Mouse (Mus musculus) kidney, postnatal 25 days (tissue): Measurements from ENCODE around the gene Ccl24.

Experiments used
- DNase-seq, 2 experiments: peaks; one replicate each; pipeline ENCODE4 v3.0.0; 2021; ENCODE audit warnings: mixed read lengths in 2 of 2

Gene Ccl24

GRCm38 (mm10) chr5:135544865-135545797, 27.7 kb downstream of the Ccl24 start, which contains the start of gene Hip1:
TSS of gene Hip1 (minus strand) at chr5:135545120.
- peak; percentile 96 to 98 for DNase-seq

DNA sequence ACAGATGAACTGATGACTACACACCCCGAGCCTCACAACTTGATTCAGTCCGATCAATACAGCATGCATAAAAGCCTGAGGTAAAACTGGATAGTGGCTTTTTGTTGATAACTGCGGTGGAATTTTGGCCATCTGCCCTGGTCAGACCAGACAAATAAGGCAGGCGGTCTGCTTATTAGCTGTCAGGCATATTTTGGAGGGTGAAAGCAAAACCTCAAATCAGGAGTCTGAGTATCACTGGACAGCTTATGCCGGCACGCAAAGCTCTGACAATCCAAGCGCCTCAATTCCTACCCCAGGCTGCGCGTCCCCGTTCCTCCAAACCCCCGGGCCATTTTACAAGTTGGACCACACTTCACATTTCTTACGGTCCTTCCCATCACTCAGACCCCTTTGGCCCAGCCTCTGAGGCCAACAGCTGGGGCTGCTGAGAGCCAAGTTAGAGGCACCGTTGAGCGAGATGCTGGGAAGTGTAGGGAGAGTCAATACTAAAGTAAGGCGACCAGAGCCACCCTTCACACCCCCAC, 28.8 kb downstream of the Ccl24 start:
- peak in 1 of 2 experiments; percentile 52 for DNase-seq

DNA sequence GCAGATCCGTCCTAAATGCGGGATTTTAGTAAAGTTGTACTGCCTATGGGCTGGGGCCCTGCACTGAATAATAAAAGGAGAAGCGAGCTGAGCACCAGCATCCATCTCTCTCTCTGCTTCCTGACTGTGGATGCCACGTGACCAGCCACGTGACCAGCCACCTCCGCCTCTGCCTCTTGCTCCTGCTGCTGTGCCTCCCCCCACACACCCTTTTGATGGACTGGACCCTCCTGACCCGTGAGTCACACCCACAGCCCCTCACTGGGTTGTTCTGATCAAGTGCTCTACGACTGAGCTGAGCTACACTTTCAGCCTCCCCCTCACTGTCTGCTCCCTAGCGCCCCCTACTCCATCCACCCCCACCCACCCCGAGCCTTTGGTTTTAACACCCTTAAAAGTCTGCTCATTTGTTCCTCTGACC, 35.0 kb downstream of the Ccl24 start:
- no peak for DNase-seq

DNA sequence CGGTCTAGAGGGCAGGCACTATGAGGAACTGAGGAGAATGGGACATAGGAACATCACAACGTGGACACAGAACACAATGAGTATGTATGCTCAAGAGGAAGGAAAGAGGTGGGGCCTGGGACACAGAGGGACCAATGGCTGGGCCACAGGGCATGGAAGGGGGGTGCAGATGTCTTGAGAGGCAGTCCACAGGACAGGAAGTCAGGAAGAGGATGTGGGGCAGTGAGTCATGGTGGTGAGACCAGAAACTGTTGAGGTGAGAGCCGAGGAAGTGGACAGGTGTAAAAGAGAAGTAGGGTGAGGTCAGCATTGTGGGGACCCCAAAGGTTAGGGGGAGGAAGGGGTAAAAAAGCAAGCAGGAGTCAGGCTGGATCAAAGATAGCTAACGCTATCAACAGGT, 35.5 kb downstream of the Ccl24 start:
- peak; percentile 38 to 70 for DNase-seq

DNA sequence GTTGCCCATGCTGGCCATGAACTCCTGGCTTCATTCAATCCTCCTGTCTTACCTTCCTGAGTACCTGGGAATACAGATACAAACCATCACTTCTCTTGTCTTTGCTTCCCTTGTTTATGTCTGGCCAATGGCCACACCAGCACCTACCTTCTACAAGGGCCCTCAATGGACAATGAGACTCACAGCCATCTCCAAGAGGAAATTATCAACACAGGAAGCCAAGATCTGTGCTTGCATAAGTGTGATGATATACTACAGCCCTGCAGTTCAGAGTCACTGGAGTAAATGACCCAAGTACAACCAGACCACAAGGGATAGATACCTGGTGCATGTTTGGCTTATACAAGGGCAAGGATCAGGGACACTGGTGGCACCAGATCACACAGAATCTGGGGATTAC, 37.0 kb downstream of the Ccl24 start:
- DNase-seq = no peak

- peak; percentile 79 to 90 for DNase-seq
Measured at GRCm38 (mm10) chr5:135533431-135533830, 39.4 kb downstream of the Ccl24 start.

- no peak for DNase-seq
Measured at GRCm38 (mm10) chr5:135531306-135531845, 41.5 kb downstream of the Ccl24 start.

GRCm38 (mm10) chr5:135529964-135530363, 42.9 kb downstream of the Ccl24 start:
- no peak for DNase-seq

DNA sequence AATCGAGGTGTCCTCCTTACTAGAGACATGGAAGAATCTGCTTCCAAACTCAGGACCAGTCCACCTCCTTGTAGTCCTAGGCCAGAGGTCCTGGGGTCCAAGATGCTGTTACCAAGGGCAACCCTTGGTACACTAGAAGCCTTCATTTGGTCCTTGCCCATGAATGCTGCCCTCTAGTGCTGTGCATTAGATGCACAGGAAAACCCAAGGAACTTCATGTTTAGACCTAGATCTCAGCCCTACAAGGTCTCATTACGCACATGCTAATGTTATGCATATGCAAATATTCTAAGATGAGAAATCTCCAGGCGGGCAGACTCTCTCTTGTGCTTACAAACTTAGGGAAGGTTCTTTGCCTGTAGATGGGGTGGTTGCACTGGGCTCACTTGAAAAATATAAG, 43.5 kb downstream of the Ccl24 start:
- no peak for DNase-seq

DNA sequence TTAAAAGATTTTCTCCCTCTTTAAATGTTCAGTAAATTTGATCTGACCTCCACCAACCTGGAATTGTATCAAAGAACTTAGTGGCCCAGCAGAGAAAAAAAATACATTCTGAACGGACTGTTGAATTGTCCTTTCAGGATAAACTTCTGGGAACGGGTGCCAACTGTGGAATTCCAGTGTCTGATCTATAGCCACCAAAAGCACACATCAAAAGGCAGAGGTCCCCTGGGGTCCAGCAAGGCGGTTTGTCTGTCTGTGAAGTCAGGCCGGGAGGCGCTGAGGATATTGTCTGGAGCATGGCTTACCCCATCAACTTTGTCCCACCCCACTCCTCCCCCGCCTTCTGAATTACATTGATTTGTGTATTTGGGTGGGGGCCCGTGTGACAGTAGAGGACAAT, 44.9 kb downstream of the Ccl24 start:
- peak in 1 of 2 experiments; percentile 12 for DNase-seq

- DNase-seq = peak in 1 of 2 experiments; percentile 61
Measured at GRCm38 (mm10) chr5:135524660-135525560, 47.9 kb downstream of the Ccl24 start.

- no peak for DNase-seq
Measured at GRCm38 (mm10) chr5:135524087-135524486, 48.8 kb downstream of the Ccl24 start.

DNA sequence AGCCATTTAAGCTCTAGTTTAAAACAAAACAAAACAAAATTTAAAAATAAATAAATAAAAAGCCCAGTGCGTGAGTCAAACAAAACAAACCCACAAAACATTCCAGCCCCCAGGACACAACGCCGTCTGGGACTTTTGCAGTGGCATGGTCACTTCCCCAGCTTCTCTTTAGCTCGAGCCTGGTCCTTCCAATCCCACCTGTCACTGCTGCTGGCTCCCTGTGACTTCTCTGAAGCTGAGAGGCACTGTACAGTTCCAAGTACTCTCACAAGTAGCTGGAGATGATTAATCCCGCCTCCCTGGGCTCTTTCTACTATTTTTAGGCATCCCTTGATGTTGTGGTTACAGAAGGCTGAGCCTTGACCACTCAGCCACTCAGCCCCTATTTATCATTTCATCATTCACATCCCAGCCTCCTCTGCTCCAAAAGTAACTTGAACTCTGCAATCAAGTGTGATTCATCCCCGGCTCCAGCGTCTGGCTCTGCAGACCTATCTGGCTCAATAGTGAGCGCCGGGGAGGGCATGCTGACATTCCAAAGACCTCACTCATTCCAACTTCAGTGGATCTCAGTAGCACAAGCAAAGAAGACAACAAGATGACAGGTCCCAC, 50.6 kb downstream of the Ccl24 start:
- no peak for DNase-seq
